19 mouse cellular contexts compared by ENCODE assay signal in genomic region chr6:34066790-34067189, GRCm38 (mm10). TPM values are rescaled to one million over a fixed set of nuclear protein-coding genes. Genes with fewer than 3 reads are reported as not detected.
DNase-seq lines count a peak whose midpoint lies in the region; ATAC-seq and TF ChIP-seq lines count a peak whose summit lies in the region.
"Had no signal": no experiment of that assay in that cellular context is flagged by ENCODE, and none has a peak within 500 bp of the region (broad histone marks: within the 10 kb centered on the region; RNA-seq: fewer than 3 reads in every experiment).

No protein-coding gene starts in this region.

- H3K79me2 ChIP-seq in myocyte (ENCODE audit: control insufficient read depth, insufficient read depth), result no peaks in the 10 kb centered on the region

- H3K9me3 ChIP-seq in midbrain, embryonic 11.5 days (ENCODE audit: control insufficient read depth, low read length), result no peaks in the 10 kb centered on the region
- H3K9me3 ChIP-seq in midbrain, embryonic 14.5 days (ENCODE audit: control insufficient read depth, low read length), result no peaks in the 10 kb centered on the region
- H3K9me3 ChIP-seq: G1E had no signal

- no peak for TF ChIP-seq POLR2A in myocyte (IDR thresholded peaks at IDR 0.05; ENCODE audit: insufficient read length, low read depth)

- no peak overlapping the region for H3K9ac ChIP-seq in midbrain, embryonic 11.5 days (ENCODE audit: low read length)
- no peak overlapping the region for H3K9ac ChIP-seq in midbrain, embryonic 14.5 days (replicated peaks; ENCODE audit: low read length)

- H3K27ac ChIP-seq in midbrain, embryonic 11.5 days (ENCODE audit: low read depth, low read length), result no peak overlapping the region
- H3K27ac ChIP-seq in midbrain, embryonic 14.5 days (replicated peaks; ENCODE audit: low read depth, low read length), result no peak overlapping the region

- no peaks in the 10 kb centered on the region for H3K27me3 ChIP-seq in midbrain, embryonic 11.5 days (ENCODE audit: control insufficient read depth, insufficient read depth, low read length)
- H3K27me3 ChIP-seq in midbrain, embryonic 14.5 days (ENCODE audit: control insufficient read depth, insufficient read depth, low read length), result no peaks in the 10 kb centered on the region
- no peaks in the 10 kb centered on the region for H3K27me3 ChIP-seq in myocyte (ENCODE audit: control insufficient read depth, insufficient read depth, insufficient read length)
- H3K27me3 ChIP-seq: CH12.LX, Patski had no signal

- peaks cover 7% of the 10 kb centered on the region; the same call in 1 of the 2 replicates for H3K4me1 ChIP-seq in midbrain, embryonic 11.5 days (ENCODE audit: control insufficient read depth, insufficient read depth, low read length)
- no peaks in the 10 kb centered on the region for H3K4me1 ChIP-seq in midbrain, embryonic 14.5 days (ENCODE audit: control insufficient read depth, insufficient read depth, low read length)

- peak; percentile 66 for DNase-seq in midbrain, embryonic 11.5 days (ENCODE audit: low spot score, missing footprints)
- no peak for DNase-seq in midbrain, embryonic 14.5 days
- DNase-seq in kidney, postnatal 10 days, result no peak
- DNase-seq: adrenal gland, adult 2 months; adrenal gland, adult 8-10 months; adrenal gland, postnatal 10 days; adrenal gland, postnatal 14 days; adrenal gland, postnatal 25 days; adrenal gland, postnatal 36 days; B cell, adult 2 months; cerebellum, adult 11 months; cerebellum, adult 11-12 months; cerebellum, adult 18-20 months had no signal

- ATAC-seq in midbrain, embryonic 11.5 days (ENCODE audit: low FRiP score), result no peak
- ATAC-seq in midbrain, embryonic 14.5 days (ENCODE audit: low FRiP score, low TSS enrichment), result no peak
- ATAC-seq: activated CD4-positive, CD25-positive, alpha-beta regulatory T cell, adult 4 months; CD4-positive, CD25-positive, alpha-beta regulatory T cell, adult 4 months; Patski had no signal

- no peak overlapping the region for H3K4me3 ChIP-seq in midbrain, embryonic 11.5 days (ENCODE audit: low read depth, low read length)
- no peak overlapping the region for H3K4me3 ChIP-seq in midbrain, embryonic 14.5 days (replicated peaks; ENCODE audit: low read depth, low read length)
- H3K4me3 ChIP-seq in myocyte, result no peak overlapping the region

- H3K36me3 ChIP-seq in midbrain, embryonic 11.5 days (ENCODE audit: control insufficient read depth, insufficient read depth, low read length), result no peaks in the 10 kb centered on the region
- H3K36me3 ChIP-seq in midbrain, embryonic 14.5 days (ENCODE audit: control insufficient read depth, insufficient read depth, low read length), result no peaks in the 10 kb centered on the region
- no peaks in the 10 kb centered on the region for H3K36me3 ChIP-seq in myocyte (ENCODE audit: control insufficient read depth, insufficient read depth)
- H3K36me3 ChIP-seq: G1E had no signal

- no peak overlapping the region for H3K4me2 ChIP-seq in midbrain, embryonic 11.5 days
- H3K4me2 ChIP-seq in midbrain, embryonic 14.5 days (ENCODE audit: low read length), result no peak overlapping the region
- H3K4me2 ChIP-seq in myocyte (ENCODE audit: low read depth), result no peak overlapping the region

- 93% methylated on average over 7 of the region's 7 CpGs for WGBS in midbrain, embryonic 11.5 days
- 87% methylated on average over 7 of the region's 7 CpGs for WGBS in midbrain, embryonic 14.5 days

- H3ac ChIP-seq in myocyte (ENCODE audit: control insufficient read depth, insufficient read length), result no peak overlapping the region

TF ChIP-seq in myocyte, 11 proteins besides CTCF, POLR2A, EP300 and RAD21:
- TF ChIP-seq CEBPB (IDR thresholded peaks at IDR 0.05; ENCODE audit: insufficient read depth, poor library complexity, severe bottlenecking), result peak; percentile 67; the same call in 1 of the 2 replicates
- TF ChIP-seq SRF (IDR thresholded peaks at IDR 0.05; ENCODE audit: control insufficient read depth, insufficient read length, low read depth), result no peak

RNA-seq across cellular contexts. Expression of gene Lrguk, which starts 37.5 kb away (rescaled TPM):
- polyA plus RNA-seq in midbrain, embryonic 11.5 days (2014; fragmentation: Nextera tagmentation; extraction: Ambion mirVana), result 0.78 and 1.7 TPM in 2 replicates
- 0.51 and 0.83 TPM in 2 replicates for polyA plus RNA-seq in midbrain, embryonic 14.5 days (2014; fragmentation: Nextera tagmentation; extraction: Ambion mirVana)
- polyA plus RNA-seq in myocyte (2012; fragmentation: generic; extraction: Trizol), result 0.11 TPM
- polyA plus RNA-seq: activated CD4-positive, CD25-positive, alpha-beta regulatory T cell, adult 4 months; CD4-positive, CD25-positive, alpha-beta regulatory T cell, adult 4 months had no signal
